Comparison of ENCODE assay signal across 21 mouse cellular contexts in the genomic region with DNA sequence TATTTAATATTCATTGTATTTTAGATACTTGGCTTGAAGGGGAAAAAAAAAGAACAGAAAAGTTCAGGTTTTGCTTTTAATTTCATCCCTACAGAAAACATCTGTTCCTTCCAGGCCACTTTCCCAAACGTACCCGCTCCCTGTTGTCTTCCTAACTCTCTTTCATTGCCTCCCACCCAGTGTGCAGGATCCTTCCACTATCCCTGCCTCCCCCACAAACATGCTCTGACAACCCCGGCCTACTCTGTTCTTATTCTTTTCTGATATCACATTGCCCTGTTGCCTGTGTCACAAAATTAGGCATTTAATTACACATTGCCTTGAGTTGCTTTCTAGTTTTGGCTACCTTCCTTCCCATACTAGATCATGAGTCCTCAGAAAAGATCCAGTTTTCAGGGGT.
A peak's percentile ranks its signal among the peaks of the same experiment; 100 is the strongest.
DNase-seq lines count a peak whose midpoint lies in the region; ATAC-seq lines count a peak whose summit lies in the region.
"Had no signal": no experiment of that assay in that cellular context is flagged by ENCODE, and none has a peak within 500 bp of the region (broad histone marks: within the 10 kb centered on the region; RNA-seq: fewer than 3 reads in every experiment).

No protein-coding gene starts in this region.

- DNase-seq in frontal cortex, postnatal 14 days (ENCODE audit: low spot score in 2 of 2): no peak
- DNase-seq in right cerebral cortex, adult 18-20 months: peak; percentile 18
- no peak for DNase-seq in right cerebral cortex, postnatal 14 days
- peak; percentile 62 for DNase-seq in brain, adult 2 months (ENCODE audit: low read depth, low spot score)
- DNase-seq: adrenal gland, adult 8-10 months; adrenal gland, postnatal 14 days; adrenal gland, postnatal 36 days; B cell, adult 2 months; cerebellum, adult 11 months; cerebellum, adult 18-20 months; cerebellum, adult 8-10 months; cerebellum, adult 9-11 months; cerebellum, postnatal 14 days; cerebellum, postnatal 36 days; embryo, embryonic 11 days had no signal

- peak; percentile 59; the same call in 1 of the 2 replicates for ATAC-seq in frontal cortex, adult (ENCODE audit: low TSS enrichment)
- ATAC-seq: activated CD4-positive, CD25-positive, alpha-beta regulatory T cell, adult 4 months; CD4-positive, CD25-positive, alpha-beta regulatory T cell, adult 4 months; forebrain, embryonic 14.5 days; forebrain, embryonic 16.5 days; Patski had no signal

Comparison
In these comparisons a context has a peak if more than half of its experiments do, and no peak if none do; other contexts are left out.
1. DNase-seq: peak in right cerebral cortex, adult 18-20 months (single experiment) and brain, adult 2 months (single experiment); none in frontal cortex, postnatal 14 days (0 of 2) and right cerebral cortex, postnatal 14 days (single experiment).